13 mouse cellular contexts compared by ENCODE assay signal in the genomic region with DNA sequence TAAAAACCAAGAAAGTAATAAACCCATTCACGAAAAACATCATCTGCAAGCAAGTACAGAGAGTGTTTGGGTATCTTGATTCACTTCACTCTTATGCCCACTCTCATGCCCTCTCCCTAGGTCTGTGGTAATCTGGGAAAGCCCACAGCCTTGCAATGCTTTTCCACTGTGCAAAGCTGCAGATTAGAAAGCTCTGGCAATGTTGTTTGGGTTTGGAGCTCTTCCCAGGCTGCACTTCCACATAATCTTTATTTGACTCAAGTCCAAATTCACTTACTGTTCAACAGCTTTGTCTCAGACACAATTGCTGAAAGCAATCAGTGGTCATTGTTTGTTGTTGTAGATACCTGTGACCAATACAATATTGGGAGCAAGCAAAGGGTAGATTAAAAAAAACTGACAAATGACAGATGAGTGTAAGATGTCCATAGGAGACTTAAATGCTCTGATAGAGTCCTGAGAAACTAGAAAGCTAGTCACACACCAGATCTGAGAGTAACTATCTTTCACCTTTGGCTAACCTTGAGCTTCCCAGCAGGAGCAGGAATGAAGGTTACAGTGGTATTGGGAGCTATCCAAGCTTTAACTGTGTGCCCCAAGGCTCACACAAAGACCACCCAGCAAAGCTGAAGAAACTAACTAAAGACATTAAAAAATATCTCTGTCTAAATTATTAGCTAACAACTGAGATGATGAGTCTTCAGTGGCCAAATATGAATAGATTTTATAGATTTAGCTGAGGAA.
DNase-seq lines count a peak whose midpoint lies in the region; ATAC-seq and TF ChIP-seq lines count a peak whose summit lies in the region.
"Had no signal": no experiment of that assay in that cellular context is flagged by ENCODE, and none has a peak within 500 bp of the region (broad histone marks: within the 10 kb centered on the region; RNA-seq: fewer than 3 reads in every experiment).

No protein-coding gene starts in this region.

- no peaks in the 10 kb centered on the region for H3K36me3 ChIP-seq in liver, adult 2 months (ENCODE audit: control insufficient read depth, insufficient read depth, low read length)
- no peaks in the 10 kb centered on the region for H3K36me3 ChIP-seq in liver, embryonic 11.5 days (ENCODE audit: control insufficient read depth, insufficient read depth, low read length)
- no peaks in the 10 kb centered on the region for H3K36me3 ChIP-seq in embryonic facial prominence, embryonic 15.5 days
- H3K36me3 ChIP-seq in thymus, adult 2 months (ENCODE audit: control insufficient read depth, insufficient read depth, low read length), result no peaks in the 10 kb centered on the region
- H3K36me3 ChIP-seq: hindbrain, embryonic 15.5 days; limb, embryonic 15.5 days; midbrain, embryonic 10.5 days; neural tube, embryonic 12.5 days had no signal

- TF ChIP-seq CTCF in liver, adult 2 months (IDR thresholded peaks at IDR 0.05; ENCODE audit: low read depth, low read length), result no peak
- TF ChIP-seq CTCF in thymus, adult 2 months (IDR thresholded peaks at IDR 0.05; ENCODE audit: borderline replicate concordance, control insufficient read depth, extremely low read depth, insufficient read depth, low read length, poor library complexity), result no peak

- 77% methylated on average over 1 of the region's 1 CpGs for WGBS in liver, adult 2 months
- WGBS in liver, embryonic 11.5 days, result 93% methylated on average over 1 of the region's 1 CpGs
- 82% methylated on average over 1 of the region's 1 CpGs for WGBS in embryonic facial prominence, embryonic 15.5 days
- 93% methylated on average over 1 of the region's 1 CpGs for WGBS in thymus, adult 2 months

- intact Hi-C loops in left cerebral cortex, postnatal 10 days (cut with DNase I), result no loop called here

- no peak overlapping the region for H3K27ac ChIP-seq in liver, adult 2 months (replicated peaks; ENCODE audit: insufficient read depth, low read depth, low read length)
- no peak overlapping the region for H3K27ac ChIP-seq in liver, embryonic 11.5 days (ENCODE audit: low read depth, low read length)
- H3K27ac ChIP-seq in embryonic facial prominence, embryonic 15.5 days (replicated peaks), result no peak overlapping the region
- no peak overlapping the region for H3K27ac ChIP-seq in thymus, adult 2 months (ENCODE audit: control insufficient read depth, insufficient read depth, low read length)
- H3K27ac ChIP-seq: hindbrain, embryonic 15.5 days; limb, embryonic 15.5 days; midbrain, embryonic 10.5 days; neural tube, embryonic 12.5 days had no signal

- no peaks in the 10 kb centered on the region for H3K27me3 ChIP-seq in liver, adult 2 months (ENCODE audit: control insufficient read depth, insufficient read depth, low read length)
- no peaks in the 10 kb centered on the region for H3K27me3 ChIP-seq in liver, embryonic 11.5 days (replicated peaks; ENCODE audit: control insufficient read depth, insufficient read depth, low read length)
- H3K27me3 ChIP-seq in embryonic facial prominence, embryonic 15.5 days, result no peaks in the 10 kb centered on the region
- H3K27me3 ChIP-seq in thymus, adult 2 months (ENCODE audit: control insufficient read depth, insufficient read depth, low read length), result no peaks in the 10 kb centered on the region
- H3K27me3 ChIP-seq: CH12.LX; hindbrain, embryonic 15.5 days; limb, embryonic 15.5 days; neural tube, embryonic 12.5 days had no signal

- H3K4me2 ChIP-seq in liver, embryonic 11.5 days, result no peak overlapping the region
- H3K4me2 ChIP-seq in embryonic facial prominence, embryonic 15.5 days (replicated peaks), result no peak overlapping the region
- H3K4me2 ChIP-seq: hindbrain, embryonic 15.5 days; limb, embryonic 15.5 days; neural tube, embryonic 12.5 days had no signal

- H3K4me1 ChIP-seq in liver, adult 2 months (ENCODE audit: control insufficient read depth, insufficient read depth, low read length), result no peaks in the 10 kb centered on the region
- no peaks in the 10 kb centered on the region for H3K4me1 ChIP-seq in liver, embryonic 11.5 days (replicated peaks; ENCODE audit: control insufficient read depth, insufficient read depth, low read length)
- H3K4me1 ChIP-seq in embryonic facial prominence, embryonic 15.5 days, result no peaks in the 10 kb centered on the region
- H3K4me1 ChIP-seq in thymus, adult 2 months (replicated peaks; ENCODE audit: control insufficient read depth, insufficient read depth, low read length), result no peaks in the 10 kb centered on the region
- H3K4me1 ChIP-seq: hindbrain, embryonic 15.5 days; limb, embryonic 15.5 days; midbrain, embryonic 10.5 days; neural tube, embryonic 12.5 days had no signal

- TF ChIP-seq POLR2A in liver, adult 2 months (IDR thresholded peaks at IDR 0.05; ENCODE audit: extremely low read depth, insufficient read depth, low read length), result no peak
- no peak for TF ChIP-seq POLR2A in thymus, adult 2 months (IDR thresholded peaks at IDR 0.05; ENCODE audit: control insufficient read depth, extremely low read depth, insufficient read depth, low read length, poor library complexity)

- H3K9ac ChIP-seq in liver, adult 2 months (ENCODE audit: low read depth, low read length), result no peak overlapping the region
- no peak overlapping the region for H3K9ac ChIP-seq in liver, embryonic 11.5 days (ENCODE audit: low read depth, low read length)
- H3K9ac ChIP-seq in embryonic facial prominence, embryonic 15.5 days, result no peak overlapping the region
- H3K9ac ChIP-seq: hindbrain, embryonic 15.5 days; limb, embryonic 15.5 days; neural tube, embryonic 12.5 days had no signal

- peak; percentile 10 for DNase-seq in gastrocnemius, postnatal 10 days
- DNase-seq in gastrocnemius, postnatal 25 days, result no peak
- DNase-seq in liver, adult 2 months (ENCODE audit: extremely low read depth, low read depth, low spot score), result peak; percentile 21
- DNase-seq in liver, embryonic 11.5 days (ENCODE audit: low spot score), result no peak
- peak; percentile 78 for DNase-seq in Muller cell, postnatal 12 days (ENCODE audit: inconsistent ontology term)
- no peak for DNase-seq in left cerebral cortex, postnatal 10 days (ENCODE audit: extremely low spot score in 1 of 2, low spot score in 2 of 2)
- no peak for DNase-seq in thymus, adult 2 months

- ATAC-seq in liver, embryonic 11.5 days (replicated peaks; ENCODE audit: low FRiP score), result no peak
- ATAC-seq in embryonic facial prominence, embryonic 15.5 days (ENCODE audit: insufficient number of reproducible peaks, low FRiP score, low TSS enrichment, low read depth), result 0 out of 2 replicates have a peak, but pooled peaks have one; percentile 29

- H3K4me3 ChIP-seq in liver, adult 2 months (ENCODE audit: insufficient read depth, low read depth, low read length), result no peak overlapping the region
- no peak overlapping the region for H3K4me3 ChIP-seq in liver, embryonic 11.5 days (ENCODE audit: low read depth, low read length)
- H3K4me3 ChIP-seq in embryonic facial prominence, embryonic 15.5 days (replicated peaks), result no peak overlapping the region
- no peak overlapping the region for H3K4me3 ChIP-seq in thymus, adult 2 months (ENCODE audit: control insufficient read depth, insufficient read depth, low read length)
- H3K4me3 ChIP-seq: hindbrain, embryonic 15.5 days; limb, embryonic 15.5 days; midbrain, embryonic 10.5 days; neural tube, embryonic 12.5 days had no signal

- no peaks in the 10 kb centered on the region for H3K9me3 ChIP-seq in liver, embryonic 11.5 days (ENCODE audit: control insufficient read depth, low read length)
- no peaks in the 10 kb centered on the region for H3K9me3 ChIP-seq in embryonic facial prominence, embryonic 15.5 days (replicated peaks)
- H3K9me3 ChIP-seq: hindbrain, embryonic 15.5 days; limb, embryonic 15.5 days; midbrain, embryonic 10.5 days; neural tube, embryonic 12.5 days had no signal

- H3K79me2 ChIP-seq in liver, adult 2 months (ENCODE audit: control insufficient read depth, insufficient read depth, low read length), result no peaks in the 10 kb centered on the region

Comparison
In these comparisons a context has a peak if more than half of its experiments do, and no peak if none do; other contexts are left out.
1. DNase-seq: peak in gastrocnemius, postnatal 10 days (single experiment), liver, adult 2 months (single experiment) and Muller cell, postnatal 12 days (single experiment); none in gastrocnemius, postnatal 25 days (single experiment), liver, embryonic 11.5 days (single experiment), left cerebral cortex, postnatal 10 days (0 of 2) and thymus, adult 2 months (single experiment).